Mouse (Mus musculus): ENCODE data around the gene Slc6a16. TPM values are rescaled to one million over a fixed set of nuclear protein-coding genes. Genes with fewer than 3 reads are reported as not detected.

Gene Slc6a16
- not detected in 4 replicates for total RNA-seq (2023)

GRCm38 (mm10) chr7:45240633-45241388 lies at the start of gene Slc6a16:
Slc6a16 (plus strand) TSS chr7:45241085.

GRCm38 (mm10) chr7:45204380-45205143 lies 36.3 kb upstream of the Slc6a16 start, which contains the start of gene Ccdc155:
Ccdc155 (minus strand) TSS chr7:45204892.

GRCm38 (mm10) chr7:45211851-45212251 lies 29.0 kb upstream of the Slc6a16 start, which contains the start of gene Dkkl1:
Dkkl1 (minus strand) TSS chr7:45212147.

GRCm38 (mm10) chr7:45215673-45216441 lies 25.0 kb upstream of the Slc6a16 start, which contains the start of gene Tead2:
Tead2 (plus strand) TSS chr7:45215753.

GRCm38 (mm10) chr7:45238723-45239496 lies 2.0 kb upstream of the Slc6a16 start, which contains the start of gene Cd37:
Cd37 (minus strand) TSS chr7:45239115.

GRCm38 (mm10) chr7:45277136-45277760 lies 36.4 kb downstream of the Slc6a16 start, which contains the start of gene Slc6a21:
Slc6a21 (plus strand) TSS chr7:45277513.

Other genes starting within 250 kb of the Slc6a16 start
- 149 to 182 TPM (median 160 TPM) in 4 replicates for gene Irf3, start 243.4 kb upstream of the Slc6a16 start, total RNA-seq (2023)
- gene Bcl2l12, start 242.4 kb upstream of the Slc6a16 start, total RNA-seq (2023): 31.3 to 35.1 TPM (median 34.3 TPM) in 4 replicates
- 92.2 to 102 TPM (median 101 TPM) in 4 replicates for gene Scaf1, start 224.7 kb upstream of the Slc6a16 start, total RNA-seq (2023)
- gene Rras, start 223.1 kb upstream of the Slc6a16 start, total RNA-seq (2023): 13.1 to 16.8 TPM (median 14.4 TPM) in 4 replicates
- gene Prr12, start 188.2 kb upstream of the Slc6a16 start, total RNA-seq (2023): 69.9 to 75.6 TPM (median 73.7 TPM) in 4 replicates
- 51.4 to 59.1 TPM (median 57.5 TPM) in 4 replicates for gene Nosip, start 178.7 kb upstream of the Slc6a16 start, total RNA-seq (2023)
- 2.5 to 3.6 TPM (median 3.0 TPM) in 4 replicates for gene Prrg2, start 178.4 kb upstream of the Slc6a16 start, total RNA-seq (2023)
- gene Rcn3, start 148.9 kb upstream of the Slc6a16 start, total RNA-seq (2023): 2.1 to 5.0 TPM (median 2.8 TPM) in 4 replicates
- 27.9 to 34.9 TPM (median 30.5 TPM) in 4 replicates for gene Fcgrt, start 137.2 kb upstream of the Slc6a16 start, total RNA-seq (2023)
- 2,382 to 2,495 TPM (median 2,446 TPM) in 4 replicates for gene Rps11, start 116.6 kb upstream of the Slc6a16 start, total RNA-seq (2023)
- 4,153 to 4,573 TPM (median 4,453 TPM) in 4 replicates for gene Rpl13a, start 112.3 kb upstream of the Slc6a16 start, total RNA-seq (2023)
- not detected in 4 replicates for gene Gm45713, start 104.9 kb upstream of the Slc6a16 start, total RNA-seq (2023)
- gene Flt3l, start 104.7 kb upstream of the Slc6a16 start, total RNA-seq (2023): 65.5 to 79.4 TPM (median 71.3 TPM) in 4 replicates
- 40.9 to 53.7 TPM (median 42.8 TPM) in 4 replicates for gene Pih1d1, start 86.8 kb upstream of the Slc6a16 start, total RNA-seq (2023)
- gene Aldh16a1, start 86.5 kb upstream of the Slc6a16 start, total RNA-seq (2023): 104 to 117 TPM (median 113 TPM) in 4 replicates
- not detected in 4 replicates for gene Slc17a7, start 77.1 kb upstream of the Slc6a16 start, total RNA-seq (2023)
- gene Gfy, start 61.5 kb upstream of the Slc6a16 start, total RNA-seq (2023): not detected in 4 replicates
- not detected in 4 replicates for gene Pth2, start 60.1 kb upstream of the Slc6a16 start, total RNA-seq (2023)
- 0.33 to 1.3 TPM (median 0.63 TPM) in 4 replicates for gene Ccdc155, start 36.2 kb upstream of the Slc6a16 start, total RNA-seq (2023)
- gene Dkkl1, start 28.9 kb upstream of the Slc6a16 start, total RNA-seq (2023): 0.86 to 2.6 TPM (median 1.2 TPM) in 3 of 4 replicates, not detected in the other
- not detected in 4 replicates for gene Tead2, start 25.3 kb upstream of the Slc6a16 start, total RNA-seq (2023)
- gene Cd37, start 2.0 kb upstream of the Slc6a16 start, total RNA-seq (2023): 1,712 to 1,809 TPM (median 1,728 TPM) in 4 replicates
- 0.95 to 1.4 TPM (median 0.98 TPM) in 3 of 4 replicates, not detected in the other for gene Slc6a21, start 36.4 kb downstream of the Slc6a16 start, total RNA-seq (2023)
- gene Trpm4, start 92.7 kb downstream of the Slc6a16 start, total RNA-seq (2023): 10.6 to 12.8 TPM (median 11.5 TPM) in 4 replicates
- gene Hrc, start 94.2 kb downstream of the Slc6a16 start, total RNA-seq (2023): not detected in 4 replicates
- gene Ppfia3, start 125.9 kb downstream of the Slc6a16 start, total RNA-seq (2023): 0.21 to 0.47 TPM (median 0.43 TPM) in 3 of 4 replicates, not detected in the other
- gene Lin7b, start 129.5 kb downstream of the Slc6a16 start, total RNA-seq (2023): 1.8 to 2.4 TPM in 2 of 4 replicates, not detected in the others
- 589 to 644 TPM (median 622 TPM) in 4 replicates for gene Snrnp70, start 154.7 kb downstream of the Slc6a16 start, total RNA-seq (2023)
- gene Kcna7, start 164.6 kb downstream of the Slc6a16 start, total RNA-seq (2023): not detected in 4 replicates
- gene Ntf5, start 172.6 kb downstream of the Slc6a16 start, total RNA-seq (2023): not detected in 4 replicates
- not detected in 4 replicates for gene Lhb, start 179.7 kb downstream of the Slc6a16 start, total RNA-seq (2023)
- 15.2 to 18.0 TPM (median 16.1 TPM) in 4 replicates for gene Gys1, start 193.8 kb downstream of the Slc6a16 start, total RNA-seq (2023)
- gene Ruvbl2, start 197.0 kb downstream of the Slc6a16 start, total RNA-seq (2023): 40.7 to 51.8 TPM (median 44.5 TPM) in 4 replicates
- 663 to 714 TPM (median 691 TPM) in 4 replicates for gene Ftl1, start 218.8 kb downstream of the Slc6a16 start, total RNA-seq (2023)
- gene Bax, start 225.8 kb downstream of the Slc6a16 start, total RNA-seq (2023): 111 to 118 TPM (median 114 TPM) in 4 replicates
- not detected in 4 replicates for gene Tulp2, start 240.8 kb downstream of the Slc6a16 start, total RNA-seq (2023)
- 0.98 to 2.1 TPM in 2 of 4 replicates, not detected in the others for gene Gm45808, start 245.7 kb downstream of the Slc6a16 start, total RNA-seq (2023)
- 2.7 to 4.4 TPM (median 3.5 TPM) in 4 replicates for gene Dhdh, start 247.7 kb downstream of the Slc6a16 start, total RNA-seq (2023)

All from B cell, adult 62 days (primary cell).